Mouse (Mus musculus) mature B cell (primary cell): Measurements from ENCODE around the gene Olfr1368.

Experiments used
- in situ Hi-C: fragments of 300-500 bp; cut with MboI; formaldehyde crosslinking; loops from 2 replicates; pipeline ENCODE4 v1.14.3; 2019

Olfr1368 gene

GRCm38 (mm10) chr13:21145767-21146166, at the start of gene Olfr1368:
Gene Olfr1368 (minus strand): TSS chr13:21145867.
- in situ Hi-C loops: no loop called here

DNA sequence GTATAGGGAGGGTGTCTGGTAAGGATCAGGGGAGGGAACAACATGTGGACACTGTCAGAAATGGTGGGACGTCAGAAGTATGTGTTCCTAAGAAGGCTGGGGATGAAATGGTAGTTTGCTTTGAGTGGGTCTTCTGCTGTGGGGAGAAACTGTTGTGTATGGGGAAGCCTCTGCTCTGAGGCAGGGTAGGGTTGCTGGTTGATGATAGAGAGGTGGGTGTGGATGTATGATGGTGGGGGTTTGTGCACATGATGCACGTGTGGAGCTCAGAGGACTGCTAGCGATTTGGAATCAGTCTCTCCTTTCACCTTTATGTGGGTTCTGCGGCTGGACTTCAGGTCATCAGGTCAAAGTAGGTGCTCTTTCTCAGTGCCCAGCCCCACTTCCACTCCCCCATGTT, 39.9 kb upstream of the Olfr1368 start:
- in situ Hi-C loops: no loop called here

GRCm38 (mm10) chr13:21183661-21184060, 38.0 kb upstream of the Olfr1368 start:
- in situ Hi-C loops: no loop called here

GRCm38 (mm10) chr13:21183066-21183465, 37.4 kb upstream of the Olfr1368 start:
- in situ Hi-C loops: no loop called here

DNA sequence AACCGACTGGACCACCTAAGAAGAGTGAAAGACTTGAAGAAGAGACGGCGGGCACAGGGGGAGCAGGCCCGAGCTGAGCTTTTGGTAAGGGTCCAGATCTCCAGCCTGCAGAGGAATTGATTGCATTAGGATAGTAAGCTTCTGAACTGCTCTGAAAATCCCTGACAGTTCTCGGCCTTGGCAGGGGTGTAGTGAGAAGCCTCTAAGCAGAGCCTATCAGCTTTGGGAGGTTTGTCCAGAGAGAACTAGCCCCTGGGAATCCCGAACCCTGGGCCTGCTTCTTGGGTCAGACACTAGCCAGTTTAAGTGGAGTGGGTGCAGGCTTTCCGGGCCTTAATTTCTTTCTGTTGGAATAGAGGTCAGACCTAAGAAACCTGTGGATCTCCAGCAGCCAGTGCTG, 36.3 kb upstream of the Olfr1368 start:
- in situ Hi-C loops: no loop called here

- in situ Hi-C loops: no loop called here
Observed at GRCm38 (mm10) chr13:21180551-21181530, 35.2 kb upstream of the Olfr1368 start.

GRCm38 (mm10) chr13:21179724-21180550, 34.3 kb upstream of the Olfr1368 start:
- in situ Hi-C loops: no loop called here

- in situ Hi-C loops: no loop called here
Observed at GRCm38 (mm10) chr13:21179367-21179723, 33.7 kb upstream of the Olfr1368 start, which contains the start of gene Trim27. Gene Trim27 (plus strand): TSS chr13:21179445.

GRCm38 (mm10) chr13:21178364-21178763, 32.7 kb upstream of the Olfr1368 start:
- in situ Hi-C loops: no loop called here

- in situ Hi-C loops: no loop called here
Observed at GRCm38 (mm10) chr13:21177657-21178056, 32.0 kb upstream of the Olfr1368 start.

- in situ Hi-C loops: no loop called here
Observed at GRCm38 (mm10) chr13:21176733-21177132, 31.1 kb upstream of the Olfr1368 start.

DNA sequence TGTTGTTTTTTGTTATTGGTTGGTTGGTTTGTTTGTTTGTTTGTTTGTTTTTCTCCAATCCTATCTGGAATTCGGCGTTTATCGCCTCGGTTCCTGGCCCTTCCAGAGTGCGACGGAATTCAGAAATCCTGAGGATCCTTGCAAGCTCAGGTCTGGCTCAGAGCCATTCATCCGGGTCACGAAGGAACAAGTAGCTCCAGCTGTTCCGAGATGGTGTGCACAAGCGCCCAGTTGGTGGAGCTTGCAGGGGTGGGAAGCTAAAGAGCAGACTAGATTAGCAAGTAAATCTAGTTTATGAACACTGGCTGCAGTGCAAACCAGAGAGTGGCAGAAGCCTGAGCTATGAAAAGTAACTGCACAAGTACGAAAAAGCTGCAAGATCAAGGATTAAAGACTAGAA, 27.4 kb upstream of the Olfr1368 start:
- in situ Hi-C loops: loop anchor here (25.0 kb wide), 1 partner anchor 861 kb away; no protein-coding TSS in a partner anchor

DNA sequence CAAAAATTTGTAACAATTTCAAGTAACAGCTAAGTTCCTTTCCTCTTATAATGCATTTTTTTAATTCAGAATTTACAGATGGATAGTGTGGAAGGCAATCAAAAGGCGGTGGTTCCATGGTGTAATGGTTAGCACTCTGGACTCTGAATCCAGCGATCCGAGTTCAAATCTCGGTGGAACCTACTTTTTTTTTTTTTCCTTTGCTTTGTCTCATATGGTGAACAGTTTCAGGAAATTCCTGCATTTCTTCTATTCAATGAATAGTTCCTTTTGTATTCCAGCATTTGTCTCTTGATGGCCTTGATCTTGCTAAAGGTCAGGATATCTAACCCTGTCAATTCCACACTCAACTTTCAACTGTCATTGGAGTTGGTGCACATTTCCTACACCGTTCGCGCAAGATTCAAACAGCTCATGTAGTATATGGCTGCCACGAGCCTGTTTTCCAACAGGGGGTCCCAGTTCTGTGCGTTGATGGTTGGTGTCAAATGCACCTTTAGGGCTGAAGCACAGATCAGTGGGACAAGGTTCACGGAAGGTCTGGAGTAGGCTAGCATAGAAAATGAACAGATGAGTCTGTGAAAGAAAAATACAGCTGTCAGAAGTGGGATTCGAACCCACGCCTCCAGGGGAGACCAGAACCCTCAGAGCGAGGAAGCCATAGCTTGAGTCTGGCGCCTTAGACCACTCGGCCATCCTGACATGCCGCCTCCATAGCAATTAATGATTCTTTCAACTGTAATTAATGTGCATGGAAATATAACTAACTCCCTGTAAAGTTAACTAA, 26.8 kb upstream of the Olfr1368 start:
- in situ Hi-C loops: loop anchor here (25.0 kb wide), 1 partner anchor 860 kb away; no protein-coding TSS in a partner anchor

GRCm38 (mm10) chr13:21171600-21172150, 26.0 kb upstream of the Olfr1368 start:
- in situ Hi-C loops: loop anchor here (25.0 kb wide), 1 partner anchor 859 kb away; no protein-coding TSS in a partner anchor

DNA sequence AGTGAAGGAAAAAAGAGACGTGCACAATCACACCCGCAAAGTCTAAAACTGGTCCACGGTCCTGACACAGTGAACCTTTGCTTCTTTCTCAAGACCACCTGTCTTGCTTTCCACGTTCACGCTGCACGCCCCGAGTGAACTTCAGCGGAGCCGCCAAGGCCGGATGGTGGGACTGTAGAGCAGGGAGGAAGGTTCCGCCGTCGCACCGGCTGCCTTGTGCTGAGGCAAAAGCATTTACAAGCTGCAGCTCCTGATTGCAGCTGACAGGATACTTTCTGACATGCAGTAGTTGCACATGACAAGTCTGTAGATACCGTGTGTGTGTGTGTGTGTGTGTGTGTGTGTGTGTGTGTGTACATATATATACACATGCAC, 25.5 kb upstream of the Olfr1368 start:
- in situ Hi-C loops: loop anchor here (25.0 kb wide), 1 partner anchor 859 kb away; no protein-coding TSS in a partner anchor

- in situ Hi-C loops: loop anchor here (25.0 kb wide), 1 partner anchor 858 kb away; no protein-coding TSS in a partner anchor
Observed at GRCm38 (mm10) chr13:21170431-21171155, 24.9 kb upstream of the Olfr1368 start.

DNA sequence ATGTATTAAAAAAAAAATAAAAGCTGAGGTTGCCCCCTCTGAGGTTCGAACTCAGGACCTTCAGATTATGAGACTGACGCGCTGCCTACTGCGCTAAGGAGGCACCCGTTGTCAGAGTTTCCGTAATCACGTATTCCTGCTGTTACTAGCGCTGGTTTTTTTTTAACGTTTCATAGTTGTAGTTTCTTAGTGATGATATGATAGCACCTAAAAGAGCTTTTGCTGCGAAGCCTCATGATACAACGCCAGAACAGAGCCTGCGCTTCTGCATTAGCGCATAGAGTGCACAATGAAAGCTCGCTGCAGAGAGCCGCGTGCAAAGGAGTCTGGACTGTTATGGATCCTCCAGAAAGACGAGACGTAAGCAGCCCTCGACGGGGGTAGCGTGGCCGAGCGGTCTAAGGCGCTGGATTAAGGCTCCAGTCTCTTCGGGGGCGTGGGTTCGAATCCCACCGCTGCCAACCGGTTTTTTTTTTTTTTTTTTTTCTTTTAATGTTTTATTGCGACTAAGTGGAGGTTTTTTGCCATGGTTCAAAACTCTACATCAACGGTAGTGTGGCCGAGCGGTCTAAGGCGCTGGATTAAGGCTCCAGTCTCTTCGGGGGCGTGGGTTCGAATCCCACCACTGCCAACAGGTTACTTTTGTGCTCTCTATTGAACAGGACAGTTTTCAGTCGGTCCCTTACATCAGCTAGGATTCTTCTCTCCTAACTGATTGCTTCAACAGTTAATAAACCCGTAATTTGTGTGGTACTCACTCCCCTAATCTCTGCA, 24.2 kb upstream of the Olfr1368 start:
- in situ Hi-C loops: loop anchor here (5.0 to 25.0 kb wide), 5 partner anchors 235 to 858 kb away; partner anchors contain the start of genes Zfp184 and Zkscan3

- in situ Hi-C loops: loop anchor here (5.0 to 25.0 kb wide), 5 partner anchors 236 to 857 kb away; partner anchors contain the start of genes Zfp184 and Zkscan3
Observed at GRCm38 (mm10) chr13:21169121-21169656, 23.5 kb upstream of the Olfr1368 start.
